ENCODE assay signal across 21 mouse cellular contexts in genomic region chr14:76351856-76352255, GRCm38 (mm10).
A peak's percentile ranks its signal among the peaks of the same experiment; 100 is the strongest.
DNase-seq lines count a peak whose midpoint lies in the region; ATAC-seq and TF ChIP-seq lines count a peak whose summit lies in the region.
"Had no signal": no experiment of that assay in that cellular context is flagged by ENCODE, and none has a peak within 500 bp of the region (broad histone marks: within the 10 kb centered on the region; RNA-seq: fewer than 3 reads in every experiment).

No protein-coding gene starts in this region.

- TF ChIP-seq POLR2A in ES-Bruce4 (IDR thresholded peaks at IDR 0.05; ENCODE audit: insufficient read depth, low read length): no peak

- no peak for ATAC-seq in heart, embryonic 12.5 days (ENCODE audit: insufficient number of reproducible peaks, low FRiP score)
- ATAC-seq in midbrain, embryonic 16.5 days: no peak
- ATAC-seq: forebrain, embryonic 13.5 days; hindbrain, postnatal 0 days had no signal

- 47% methylated on average over 9 of the region's 9 CpGs for WGBS in heart, embryonic 12.5 days
- WGBS in midbrain, embryonic 16.5 days: 58% methylated on average over 9 of the region's 9 CpGs

- H3K9me3 ChIP-seq in heart, embryonic 12.5 days (replicated peaks): 0 out of 2 replicates have a peak, but pooled peaks cover 4% of the 10 kb centered on the region
- no peaks in the 10 kb centered on the region for H3K9me3 ChIP-seq in ES-Bruce4 (replicated peaks; ENCODE audit: control insufficient read depth, insufficient read depth, low read length, poor library complexity, severe bottlenecking)
- H3K9me3 ChIP-seq in midbrain, embryonic 16.5 days (replicated peaks; ENCODE audit: control insufficient read depth, low read length, poor library complexity, severe bottlenecking): no peaks in the 10 kb centered on the region
- H3K9me3 ChIP-seq: forebrain, embryonic 13.5 days; heart, embryonic 10.5 days; heart, embryonic 15.5 days had no signal

- H3K36me3 ChIP-seq in heart, embryonic 12.5 days: no peaks in the 10 kb centered on the region
- H3K36me3 ChIP-seq in ES-Bruce4 (ENCODE audit: control insufficient read depth, insufficient read depth, low read length, poor library complexity, severe bottlenecking): no peaks in the 10 kb centered on the region
- no peaks in the 10 kb centered on the region for H3K36me3 ChIP-seq in midbrain, embryonic 16.5 days (ENCODE audit: control insufficient read depth, insufficient read depth, low read length)
- H3K36me3 ChIP-seq: embryonic facial prominence, embryonic 13.5 days; heart, embryonic 10.5 days; heart, embryonic 15.5 days; hindbrain, embryonic 13.5 days had no signal

- peak; percentile 56 for DNase-seq in heart, adult 11 months
- peak; percentile 6 for DNase-seq in induced T-regulatory cell, adult 2 months (ENCODE audit: low read depth)
- peak; percentile 30 for DNase-seq in thymus, postnatal 25 days
- no peak for DNase-seq in gastrocnemius, postnatal 36 days
- DNase-seq: adrenal gland, postnatal 10 days; cerebellum, adult 11-12 months; cerebellum, adult 9-10 months; cerebellum, postnatal 25 days; gastrocnemius, adult 2 months; gastrocnemius, postnatal 25 days; heart, adult 18-20 months; heart, postnatal 14 days had no signal

- no peak overlapping the region for H3K27ac ChIP-seq in heart, embryonic 12.5 days (ENCODE audit: poor library complexity, severe bottlenecking)
- H3K27ac ChIP-seq in ES-Bruce4 (ENCODE audit: insufficient read depth, low read length): no peak overlapping the region
- H3K27ac ChIP-seq in midbrain, embryonic 16.5 days (ENCODE audit: low read length): no peak overlapping the region
- H3K27ac ChIP-seq: embryonic facial prominence, embryonic 13.5 days; forebrain, embryonic 13.5 days; gastrocnemius, adult 2 months; heart, embryonic 10.5 days; heart, embryonic 15.5 days; hindbrain, embryonic 13.5 days; hindbrain, postnatal 0 days had no signal

- peak; percentile 7 for TF ChIP-seq CTCF in ES-Bruce4 (IDR thresholded peaks at IDR 0.05; ENCODE audit: low read depth, low read length)

- H3K4me3 ChIP-seq in heart, embryonic 12.5 days: no peak overlapping the region
- no peak overlapping the region for H3K4me3 ChIP-seq in ES-Bruce4 (ENCODE audit: low read depth, low read length)
- H3K4me3 ChIP-seq in midbrain, embryonic 16.5 days (ENCODE audit: low read depth, low read length): no peak overlapping the region
- H3K4me3 ChIP-seq: embryonic facial prominence, embryonic 13.5 days; forebrain, embryonic 13.5 days; gastrocnemius, adult 2 months; heart, embryonic 10.5 days; heart, embryonic 15.5 days; hindbrain, embryonic 13.5 days had no signal

- TF ChIP-seq EP300 in ES-Bruce4 (IDR thresholded peaks at IDR 0.05; ENCODE audit: insufficient read depth, low read depth, low read length): no peak

- H3K4me1 ChIP-seq in heart, embryonic 12.5 days (replicated peaks): no peaks in the 10 kb centered on the region
- peaks cover 4% of the 10 kb centered on the region for H3K4me1 ChIP-seq in ES-Bruce4 (ENCODE audit: control insufficient read depth, insufficient read depth, low read length)
- H3K4me1 ChIP-seq in midbrain, embryonic 16.5 days (ENCODE audit: control insufficient read depth, insufficient read depth, low read length): no peaks in the 10 kb centered on the region
- H3K4me1 ChIP-seq: forebrain, embryonic 13.5 days; heart, embryonic 15.5 days; hindbrain, embryonic 13.5 days had no signal

- no peak overlapping the region for H3K4me2 ChIP-seq in heart, embryonic 12.5 days
- no peak overlapping the region for H3K4me2 ChIP-seq in midbrain, embryonic 16.5 days (ENCODE audit: low read length)
- H3K4me2 ChIP-seq: embryonic facial prominence, embryonic 13.5 days; forebrain, embryonic 13.5 days; heart, embryonic 15.5 days; hindbrain, embryonic 13.5 days had no signal

- H3K9ac ChIP-seq in heart, embryonic 12.5 days: no peak overlapping the region
- H3K9ac ChIP-seq in ES-Bruce4 (ENCODE audit: low read depth, poor library complexity, severe bottlenecking): no peak overlapping the region
- H3K9ac ChIP-seq in midbrain, embryonic 16.5 days (ENCODE audit: low read depth, low read length): no peak overlapping the region
- H3K9ac ChIP-seq: embryonic facial prominence, embryonic 13.5 days; forebrain, embryonic 13.5 days; heart, embryonic 15.5 days; hindbrain, embryonic 13.5 days had no signal

- no peaks in the 10 kb centered on the region for H3K27me3 ChIP-seq in heart, embryonic 12.5 days (replicated peaks)
- no peaks in the 10 kb centered on the region for H3K27me3 ChIP-seq in ES-Bruce4 (ENCODE audit: control insufficient read depth, insufficient read depth, low read length, poor library complexity, severe bottlenecking)
- no peaks in the 10 kb centered on the region for H3K27me3 ChIP-seq in midbrain, embryonic 16.5 days (ENCODE audit: control insufficient read depth, insufficient read depth, low read depth, low read length)
- H3K27me3 ChIP-seq: embryonic facial prominence, embryonic 13.5 days; forebrain, embryonic 13.5 days; heart, embryonic 15.5 days; hindbrain, embryonic 13.5 days had no signal

- intact Hi-C loops in gastrocnemius, postnatal 36 days (cut with DNase I): no loop called here

Comparison
In these comparisons a context has a peak if more than half of its experiments do, and no peak if none do; other contexts are left out.
1. DNase-seq: peak in heart, adult 11 months (single experiment), induced T-regulatory cell, adult 2 months (single experiment) and thymus, postnatal 25 days (single experiment); none in gastrocnemius, postnatal 36 days (0 of 2).